Mouse (Mus musculus): ENCODE measurements around the gene Pde4b.
A peak's percentile ranks its signal among the peaks of the same experiment; 100 is the strongest.

Gene Pde4b

DNA sequence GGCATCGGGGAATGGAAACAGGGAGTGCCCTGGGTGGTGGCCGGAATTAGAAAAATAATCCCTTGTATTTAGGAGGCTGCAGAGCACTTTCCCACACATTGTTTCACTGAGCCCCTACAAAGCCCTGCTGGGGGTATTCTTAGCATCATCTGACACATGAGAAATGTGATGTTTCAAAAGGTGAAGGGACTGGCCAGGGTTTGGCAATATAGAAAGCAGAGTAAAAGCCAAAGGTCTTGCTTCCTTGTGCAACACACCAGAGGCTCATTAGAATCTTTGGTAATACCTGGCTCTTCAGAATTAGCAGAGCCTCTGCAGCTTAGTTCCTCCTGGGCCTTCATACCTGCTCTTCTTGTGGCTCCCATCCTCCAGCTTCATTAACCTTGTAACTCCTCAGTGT lies 451.4 kb downstream of the Pde4b start:
- no peak for DNase-seq (ENCODE audit: inconsistent ontology term)

DNA sequence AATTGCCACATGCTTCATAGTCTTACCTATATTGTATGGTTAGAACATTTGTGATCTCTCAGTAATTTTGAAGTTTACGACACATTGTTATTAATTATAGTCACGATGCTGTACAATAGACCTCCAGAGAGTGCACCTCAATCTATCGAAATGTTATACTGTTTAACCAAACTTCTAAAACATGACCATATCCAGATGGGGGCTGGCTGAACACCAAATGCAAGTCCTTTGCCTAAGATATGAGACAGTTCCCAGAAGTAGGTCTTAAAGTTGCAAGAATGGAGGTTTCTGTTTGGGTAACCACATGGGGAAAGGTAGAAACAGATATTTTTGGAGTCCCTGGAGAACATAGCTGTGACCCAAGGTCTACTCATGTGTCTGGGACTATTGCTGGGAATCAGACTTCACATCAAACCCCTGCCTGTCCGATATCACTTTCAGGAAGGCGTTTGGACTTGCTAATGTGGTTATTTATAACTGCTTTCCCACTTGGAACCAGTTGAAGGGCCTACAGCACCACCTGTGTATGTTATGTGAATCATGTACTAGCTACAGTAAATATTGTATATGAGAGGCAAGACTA lies 452.3 kb downstream of the Pde4b start:
- no peak for DNase-seq (ENCODE audit: inconsistent ontology term)

DNA sequence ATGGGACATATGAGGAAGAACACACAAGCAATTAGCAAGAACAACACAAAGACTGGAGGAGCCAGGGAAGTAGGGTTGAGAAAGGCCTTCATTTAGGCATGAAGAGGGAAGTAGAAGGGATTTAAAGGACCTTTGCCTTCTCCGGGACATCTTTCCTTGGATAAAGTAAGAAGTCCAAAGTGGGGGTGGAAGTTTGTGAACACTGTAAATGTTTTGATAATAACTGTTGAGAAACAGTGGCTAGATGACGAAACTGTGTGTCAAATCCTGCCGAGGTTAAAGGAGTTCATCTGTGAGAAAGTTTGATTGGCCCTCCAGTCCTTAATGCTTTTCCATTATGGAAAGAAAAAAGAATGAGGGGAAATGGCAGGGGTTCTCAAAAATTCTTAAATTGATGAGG lies 455.6 kb downstream of the Pde4b start:
- DNase-seq (ENCODE audit: inconsistent ontology term), result no peak

DNA sequence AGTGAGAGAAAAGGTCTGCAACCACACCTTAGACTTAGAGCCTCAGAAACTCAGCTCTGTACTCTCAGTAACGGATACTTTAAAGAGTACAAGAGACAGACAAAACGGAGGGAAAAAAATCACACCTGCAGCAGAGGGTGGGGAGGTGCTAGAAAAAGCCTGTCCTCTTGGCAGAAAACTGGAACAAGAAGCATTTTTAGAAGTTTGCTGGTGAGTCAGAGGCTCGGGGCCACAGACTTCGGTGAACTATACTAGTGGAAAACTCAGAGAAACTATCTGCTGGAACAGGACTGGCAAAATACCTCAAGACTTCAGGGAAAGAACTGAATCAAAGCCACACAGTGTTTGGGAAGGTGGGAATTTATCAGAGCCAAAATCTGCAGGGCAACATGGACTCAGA lies 457.9 kb downstream of the Pde4b start:
- no peak for DNase-seq (ENCODE audit: inconsistent ontology term)

DNA sequence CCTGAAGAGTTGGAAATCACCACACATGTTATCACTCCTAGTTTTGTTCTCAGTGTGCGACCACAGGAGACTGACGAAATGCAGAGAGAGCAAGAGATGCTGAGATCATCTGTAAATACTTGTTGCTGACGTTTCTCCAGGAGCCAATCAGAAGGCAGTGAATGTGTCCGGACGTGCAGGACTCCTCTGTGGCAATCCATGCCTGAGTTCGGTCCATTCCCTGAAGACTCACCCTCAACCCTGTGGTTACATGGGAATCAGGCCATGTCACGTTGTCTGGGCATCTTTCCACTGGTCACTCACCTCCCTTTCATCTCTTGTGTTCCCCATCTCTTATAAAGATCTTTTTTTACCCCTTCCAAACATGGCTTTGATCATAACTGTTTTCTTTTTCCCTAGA lies 468.2 kb downstream of the Pde4b start:
- DNase-seq (ENCODE audit: inconsistent ontology term), result no peak

DNA sequence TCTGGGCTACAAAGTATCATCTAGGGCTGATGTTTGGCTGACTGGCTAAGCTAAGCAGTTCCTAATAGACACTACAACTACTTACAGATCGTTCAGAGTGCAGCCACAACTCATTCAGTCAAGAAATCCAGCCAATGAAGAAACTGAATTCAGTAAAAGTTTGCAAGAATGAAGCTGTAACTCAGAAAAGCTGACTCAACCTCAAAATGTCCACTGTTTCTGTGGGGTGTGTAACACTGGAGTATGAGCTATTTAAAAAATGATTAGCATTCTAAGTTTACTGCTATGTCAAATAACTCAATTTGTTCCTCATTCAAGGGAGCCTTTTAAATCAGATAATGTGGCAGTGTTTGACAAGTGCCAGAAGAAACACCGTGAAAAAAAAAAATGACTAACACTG lies 469.7 kb downstream of the Pde4b start:
- peak; percentile 63 for DNase-seq (ENCODE audit: inconsistent ontology term)

DNA sequence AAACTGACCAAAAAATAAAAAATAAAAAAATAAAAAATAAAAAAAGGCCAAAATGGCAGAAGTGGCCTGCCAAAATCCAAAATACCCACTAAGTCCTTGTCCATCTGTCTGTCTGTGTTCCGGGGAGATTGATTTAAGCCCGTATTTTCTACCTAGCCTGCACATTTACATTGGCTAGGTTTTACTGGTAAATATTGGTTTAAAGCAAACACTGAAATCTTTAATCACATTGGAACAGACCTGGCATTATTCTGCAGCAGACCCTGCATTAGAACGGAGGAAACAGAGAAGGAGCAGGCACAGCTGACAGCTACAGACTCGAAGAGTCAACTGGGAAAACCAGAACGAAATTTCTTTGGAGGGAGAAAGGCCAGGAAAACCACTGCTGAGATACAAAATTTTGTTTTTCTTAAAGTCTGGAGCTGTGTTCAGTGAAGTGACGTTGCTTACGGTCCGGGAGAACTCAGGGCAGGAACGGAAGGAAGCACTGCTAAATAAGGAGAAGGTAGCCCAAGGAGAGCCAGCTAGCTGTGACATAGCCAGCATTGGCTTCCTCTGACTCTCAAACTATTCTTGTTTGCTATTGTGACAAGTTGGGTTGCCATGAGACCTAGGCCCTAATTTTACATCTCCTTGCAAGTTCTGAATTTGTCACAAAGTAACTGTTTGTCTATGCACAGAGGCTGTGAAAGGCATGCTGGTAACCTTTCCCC lies 470.3 kb downstream of the Pde4b start:
- no peak for DNase-seq (ENCODE audit: inconsistent ontology term)

DNA sequence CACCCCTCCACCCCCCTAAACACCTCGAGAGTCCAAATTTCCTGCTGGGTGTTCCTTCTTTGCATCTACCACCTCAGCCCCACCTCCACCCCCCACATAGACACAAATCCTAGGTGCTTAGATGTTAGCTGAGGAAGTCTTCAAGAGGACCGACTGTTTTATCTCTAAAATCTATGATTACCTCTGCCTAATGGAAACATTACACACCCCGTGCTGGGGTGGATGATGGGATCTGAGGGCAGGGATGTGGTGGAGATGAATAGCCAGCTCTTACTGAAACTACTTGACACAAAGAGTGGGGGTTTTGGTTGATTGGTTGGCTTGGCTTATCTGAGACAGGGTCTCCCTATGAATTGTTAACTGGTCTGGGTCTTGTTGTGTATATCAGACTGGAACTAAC lies 471.0 kb downstream of the Pde4b start:
- no peak for DNase-seq (ENCODE audit: inconsistent ontology term)

DNA sequence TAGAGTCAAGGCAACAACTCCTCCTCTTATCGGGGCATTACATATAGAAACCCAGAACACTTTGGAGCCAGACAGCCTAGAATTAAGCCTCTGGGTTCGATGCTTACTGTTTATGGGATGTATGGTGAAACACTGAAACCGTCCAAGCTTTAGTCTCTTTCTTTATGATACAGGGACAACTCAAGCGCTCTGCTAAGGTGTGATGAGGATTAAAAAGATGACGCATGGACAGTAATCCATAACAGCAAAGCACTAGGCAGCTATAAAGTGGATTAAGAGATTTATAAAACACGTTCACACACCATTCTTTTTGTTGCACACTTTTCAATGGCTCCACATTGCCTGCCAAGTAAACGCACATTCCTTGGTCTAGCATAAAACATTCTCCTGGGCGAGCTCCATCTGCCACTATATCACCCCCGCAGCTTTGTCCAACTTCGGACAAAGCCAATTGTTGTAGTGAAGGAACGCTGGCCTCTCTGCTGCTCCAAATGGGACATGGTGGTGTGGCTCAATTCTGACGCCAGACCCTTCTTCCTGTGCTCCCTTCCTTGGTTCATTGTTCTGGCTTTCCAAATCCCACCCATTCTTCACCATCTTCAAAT lies 473.4 kb downstream of the Pde4b start:
- DNase-seq (ENCODE audit: inconsistent ontology term), result no peak

DNA sequence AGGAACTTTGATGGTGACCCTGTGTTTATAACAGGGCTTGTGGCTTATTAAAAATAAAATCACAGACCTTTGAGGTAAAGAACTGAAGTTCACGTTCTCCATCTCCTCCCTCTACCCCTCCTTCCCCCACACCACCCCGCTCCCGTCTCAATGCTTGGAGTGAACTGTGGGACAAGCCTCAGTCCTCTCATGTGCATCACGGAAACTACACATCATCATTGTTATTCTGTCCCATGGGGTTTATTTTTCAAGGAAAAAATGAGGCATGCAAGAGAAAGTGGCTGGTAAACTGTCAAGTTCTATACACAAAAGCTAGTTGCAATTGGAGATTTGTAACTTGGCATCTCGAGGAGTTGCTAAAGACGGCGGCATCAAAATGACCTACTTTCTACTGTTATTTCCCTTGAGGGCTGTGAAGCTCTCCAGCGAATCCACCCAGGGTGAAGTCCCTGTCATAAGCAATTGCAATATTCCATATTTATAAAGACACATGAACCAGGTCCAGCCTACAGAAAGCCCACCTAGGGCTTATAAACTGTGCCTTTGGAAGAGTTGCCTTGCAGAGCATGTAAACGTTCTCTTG lies 476.0 kb downstream of the Pde4b start:
- DNase-seq (ENCODE audit: inconsistent ontology term), result peak; percentile 56

DNA sequence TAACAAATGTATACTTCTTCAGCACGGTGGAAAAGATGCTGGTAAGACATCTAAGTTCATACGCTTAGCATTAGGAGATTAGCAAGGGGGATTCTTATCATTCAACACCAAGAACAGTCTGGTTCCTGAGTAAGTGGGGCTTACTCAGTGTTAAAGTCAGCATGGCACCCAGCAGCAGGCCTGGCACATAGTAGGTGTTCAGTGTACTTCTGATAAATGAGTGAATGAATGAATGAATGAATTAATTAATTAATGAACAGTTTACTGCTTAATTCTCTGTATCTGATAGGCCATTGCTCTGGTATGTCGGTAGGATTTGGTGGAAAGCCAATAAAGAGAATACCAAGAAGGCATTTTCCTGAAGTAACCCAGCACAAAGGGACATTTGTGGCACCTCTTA lies 476.9 kb downstream of the Pde4b start:
- no peak for DNase-seq (ENCODE audit: inconsistent ontology term)

DNA sequence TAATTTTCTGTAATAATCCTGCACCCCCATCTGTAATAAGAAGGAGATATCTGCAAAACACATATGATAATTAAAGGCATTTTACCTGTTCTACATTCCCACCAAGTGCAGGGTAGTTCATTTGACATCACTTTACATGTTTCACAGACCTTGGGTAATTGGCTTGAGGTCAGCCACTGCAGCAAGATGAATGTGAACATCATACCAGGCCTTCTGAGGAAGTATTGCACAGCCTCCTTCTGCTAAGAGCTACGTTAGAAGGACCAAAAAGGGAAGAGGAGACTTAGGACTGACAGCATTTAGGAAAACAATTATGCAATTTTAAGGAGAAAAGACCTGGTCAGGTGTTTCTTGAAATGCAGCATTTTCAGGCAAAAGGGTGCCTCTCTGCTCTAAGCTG lies 479.1 kb downstream of the Pde4b start:
- DNase-seq (ENCODE audit: inconsistent ontology term), result no peak

DNA sequence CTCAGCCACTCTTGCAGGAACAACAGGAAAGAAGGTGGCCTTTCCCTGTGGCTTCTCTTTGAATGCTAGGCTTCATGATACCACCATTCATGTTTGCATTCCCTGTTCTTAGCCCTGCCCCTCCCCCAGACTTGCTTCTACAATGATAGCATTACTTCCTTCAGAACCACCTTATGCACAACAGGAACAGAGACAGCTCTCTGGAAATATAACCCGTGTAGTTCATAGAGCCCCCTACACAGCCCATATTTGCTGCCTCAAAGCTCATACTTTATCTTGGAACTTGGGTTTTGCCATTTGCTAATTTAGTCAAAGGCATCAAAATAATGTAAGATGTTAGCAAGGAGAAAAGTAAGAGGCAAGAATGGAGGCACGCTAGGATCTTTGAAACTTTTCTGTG lies 479.8 kb downstream of the Pde4b start:
- no peak for DNase-seq (ENCODE audit: inconsistent ontology term)

DNA sequence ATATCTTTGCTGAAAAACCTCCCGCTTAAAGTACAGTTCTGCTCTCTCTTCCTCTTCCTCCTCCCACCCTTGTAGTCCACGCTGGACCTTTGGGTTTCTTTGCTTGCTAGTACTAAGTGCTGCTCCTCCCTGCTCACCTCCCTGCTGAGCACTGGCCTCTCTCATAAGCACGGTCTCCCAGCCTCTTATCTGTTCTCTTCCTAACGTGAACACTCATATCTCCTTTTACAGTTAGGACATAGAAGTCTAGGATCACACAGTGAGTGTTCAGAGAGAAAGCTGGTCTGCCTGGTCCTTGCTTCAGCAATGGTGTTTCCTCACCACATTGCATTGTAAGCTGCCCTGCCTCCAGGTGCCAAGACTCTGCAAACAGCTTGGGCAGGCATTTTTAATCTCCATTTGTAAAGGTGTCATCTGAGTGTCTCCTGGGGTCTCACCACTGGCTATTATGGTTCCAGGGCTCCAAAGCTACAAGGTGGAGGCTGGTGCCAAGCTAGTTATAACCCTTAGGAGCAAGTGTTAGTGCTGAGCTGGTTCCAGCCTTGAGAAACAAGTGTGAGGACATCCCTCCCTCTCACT lies 480.4 kb downstream of the Pde4b start:
- no peak for DNase-seq (ENCODE audit: inconsistent ontology term)

DNA sequence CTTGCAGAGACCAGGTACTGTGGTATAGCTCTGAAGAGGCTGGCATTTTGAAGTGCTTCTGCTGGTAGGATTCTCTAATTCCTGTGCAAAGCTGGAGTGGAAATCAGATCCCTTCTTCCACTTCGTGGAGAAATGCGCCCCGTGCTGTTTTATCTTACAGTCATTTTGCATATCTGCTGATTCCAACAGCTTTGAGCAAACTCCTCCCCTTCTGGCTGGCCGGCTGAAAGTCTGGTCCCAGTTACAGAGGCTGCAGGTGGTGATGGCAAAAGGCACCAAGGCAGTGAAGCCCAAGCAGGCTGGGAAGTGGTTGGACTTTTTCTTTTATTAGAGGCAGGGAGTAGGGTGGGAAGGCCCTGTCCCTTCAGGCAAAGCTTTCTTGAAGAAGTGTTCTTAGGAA lies 481.2 kb downstream of the Pde4b start:
- peak; percentile 71 for DNase-seq (ENCODE audit: inconsistent ontology term)

DNA sequence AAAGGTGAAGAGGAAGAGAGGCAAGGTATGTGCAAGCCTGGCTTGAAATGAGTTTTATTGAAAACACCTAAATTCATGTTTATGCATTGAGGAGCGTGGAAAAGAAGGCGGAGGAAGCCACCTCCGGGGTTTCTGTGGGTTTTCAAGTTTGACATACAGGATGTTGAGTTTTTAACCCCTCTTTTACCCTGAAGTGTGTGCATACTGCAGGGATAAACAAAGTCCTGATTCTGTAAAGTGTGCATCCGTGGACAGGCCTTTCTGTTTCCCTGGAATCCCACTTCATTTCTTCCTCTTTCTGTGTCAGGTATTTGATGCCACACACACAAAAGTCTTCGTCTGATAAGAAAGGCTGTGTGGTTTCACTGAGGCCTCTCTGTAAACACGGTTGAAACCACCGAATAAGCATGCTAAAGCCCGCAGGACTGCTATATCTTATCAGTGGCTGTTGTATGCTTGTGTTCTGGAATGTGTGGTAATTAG lies 481.8 kb downstream of the Pde4b start:
- no peak for DNase-seq (ENCODE audit: inconsistent ontology term)

DNA sequence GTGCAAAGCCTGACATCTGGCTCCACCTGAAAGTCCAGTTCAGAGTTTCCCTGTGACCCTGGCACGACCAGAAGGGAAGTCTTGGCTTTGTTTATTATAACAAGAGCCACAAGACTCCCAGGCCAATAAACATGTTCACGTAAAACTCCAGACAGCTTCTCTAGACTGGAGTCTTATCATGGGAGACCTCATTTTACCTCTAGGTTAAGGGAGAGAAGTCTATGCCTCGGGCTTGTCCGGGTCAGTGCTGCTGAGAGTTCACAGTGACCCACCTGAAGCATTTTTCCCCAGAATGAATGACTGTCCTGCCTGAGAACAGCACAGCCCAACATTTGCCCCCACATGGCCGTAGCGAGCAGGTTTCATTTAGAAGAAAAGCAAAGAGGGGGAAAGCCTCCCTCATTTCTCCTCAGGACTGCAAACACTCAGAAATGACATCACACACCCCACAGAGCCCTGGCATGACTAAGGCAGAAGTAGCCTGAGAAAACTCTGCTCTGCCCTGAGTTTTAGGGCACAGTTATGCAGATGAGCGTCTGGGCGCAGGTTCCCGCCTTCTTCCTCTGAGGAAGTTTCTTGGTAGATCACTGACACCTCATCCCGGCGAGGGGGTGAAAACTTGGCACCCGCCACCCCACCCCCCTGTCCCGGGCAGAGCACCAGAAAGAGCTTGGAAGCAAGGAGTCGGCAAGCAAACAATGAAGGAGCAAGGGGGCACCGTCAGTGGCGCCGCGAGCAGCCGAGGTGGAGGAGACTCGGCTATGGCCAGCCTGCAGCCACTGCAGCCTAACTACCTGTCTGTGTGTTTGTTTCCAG lies 482.8 kb downstream of the Pde4b start:
- DNase-seq (ENCODE audit: inconsistent ontology term), result peak; percentile 77

DNA sequence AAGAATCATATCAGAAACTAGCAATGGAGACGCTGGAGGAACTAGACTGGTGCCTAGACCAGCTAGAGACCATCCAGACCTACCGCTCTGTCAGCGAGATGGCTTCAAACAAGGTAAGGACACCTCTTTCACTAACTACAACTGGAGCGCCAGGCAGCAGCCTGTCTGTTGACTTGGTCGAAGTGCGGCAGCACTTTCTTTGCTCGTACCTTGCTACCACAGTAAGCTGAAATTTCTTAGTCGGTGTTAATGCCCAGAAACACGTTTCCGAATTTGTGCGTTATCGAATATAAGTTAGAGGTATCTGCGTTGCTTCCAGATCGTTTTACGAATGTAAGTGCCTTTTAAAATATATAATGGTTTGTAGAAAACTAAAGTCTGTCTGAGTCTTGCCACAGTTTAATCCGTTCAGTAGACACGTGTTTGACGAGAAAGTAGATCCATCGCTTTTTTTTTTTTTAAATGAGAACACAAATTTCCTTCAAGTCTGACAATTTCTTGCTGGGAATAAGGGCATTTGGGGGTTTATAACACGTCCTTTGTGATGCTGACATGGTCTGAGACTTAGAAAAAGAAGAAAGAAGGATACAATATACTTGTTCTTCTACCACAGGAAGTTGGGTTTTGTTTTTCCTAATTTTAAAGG lies 483.5 kb downstream of the Pde4b start:
- no peak for DNase-seq (ENCODE audit: inconsistent ontology term)

DNA sequence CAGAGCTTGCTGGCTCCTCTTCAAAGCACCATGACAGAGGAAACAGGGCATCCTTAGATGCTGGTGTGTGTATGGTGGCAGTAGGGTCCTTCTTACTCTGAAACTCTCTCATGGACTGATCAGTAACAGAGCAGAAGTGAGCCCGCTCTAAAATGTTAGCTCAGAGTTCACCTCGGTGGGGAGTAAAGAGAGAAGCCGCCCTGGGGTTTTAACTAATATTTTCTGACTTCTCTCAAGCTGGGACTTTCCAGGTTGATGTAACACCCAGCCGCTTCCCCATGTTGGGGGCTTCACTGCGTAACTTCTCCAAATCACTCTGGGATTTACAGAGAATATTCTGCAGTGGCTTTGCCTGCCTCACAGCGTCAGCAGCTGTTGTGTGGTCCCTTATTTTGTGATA lies 484.7 kb downstream of the Pde4b start:
- DNase-seq (ENCODE audit: inconsistent ontology term), result no peak

DNA sequence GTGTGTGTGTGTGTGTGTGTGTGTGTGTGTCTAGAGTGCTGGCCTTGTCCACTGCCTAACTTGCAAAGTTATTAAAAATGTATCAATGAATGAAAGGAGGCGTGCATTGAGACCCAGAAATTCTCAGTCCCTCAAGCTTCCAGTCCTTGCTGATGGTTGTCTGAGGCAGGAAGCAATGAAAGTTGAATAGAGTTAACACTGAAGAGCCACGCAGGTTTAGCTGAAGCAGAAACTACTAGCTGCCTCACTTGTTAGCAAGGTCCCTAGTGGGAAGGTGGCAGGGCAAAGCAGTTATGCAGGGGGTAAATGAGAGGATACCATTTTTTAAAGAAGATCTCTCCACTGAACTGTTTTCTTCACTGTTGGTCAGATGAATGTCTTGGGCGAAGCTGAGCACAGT lies 485.2 kb downstream of the Pde4b start:
- DNase-seq (ENCODE audit: inconsistent ontology term), result no peak

DNA sequence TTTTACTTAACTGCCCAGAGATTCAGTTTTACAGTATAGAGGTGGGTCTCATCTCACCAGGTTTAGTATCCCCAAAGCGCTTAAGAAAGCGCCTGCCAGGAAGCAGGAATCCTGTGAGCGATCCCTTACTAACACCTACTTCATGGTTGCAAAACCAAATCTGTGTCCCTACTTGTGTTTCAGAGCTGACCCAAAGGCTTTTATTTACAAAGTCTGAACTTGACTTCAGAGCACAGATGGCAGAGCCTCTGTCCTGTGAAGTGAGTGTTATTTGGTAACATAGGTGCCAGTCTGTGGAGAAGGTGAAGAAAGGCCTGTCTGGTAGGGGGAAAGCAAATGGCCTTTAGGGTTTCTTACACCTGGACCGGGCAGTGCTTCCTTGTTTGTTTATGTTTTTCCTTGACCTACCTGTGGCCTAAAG lies 486.0 kb downstream of the Pde4b start:
- DNase-seq (ENCODE audit: inconsistent ontology term), result no peak

Measured in Muller cell, postnatal 12 days (primary cell).